Mouse (Mus musculus) bone marrow macrophage, adult 2 months (primary cell): ENCODE results near the gene Nsd1.
"Not testable (repeated sequence)": the region's sequence is repeated elsewhere in the genome, so short reads cannot be mapped to it uniquely, and the experiment has no call there.

Experiments used
- CTCF ChIP-seq: IDR thresholded peaks from 2 replicates; pipeline ENCODE4 v1.5.1; 2012; ENCODE audit warnings: low read depth, mild to moderate bottlenecking, low read length, moderate library complexity
- POLR2A ChIP-seq: IDR thresholded peaks from 2 replicates; pipeline ENCODE4 v1.6.1; 2012; ENCODE audit warnings: mild to moderate bottlenecking, low read depth, low read length, borderline replicate concordance

GRCm38 (mm10) chr13:55187062-55187461 lies 22.5 kb upstream of the Nsd1 start:
- not testable (repeated sequence) for TF ChIP-seq POLR2A, CTCF
